Mouse (Mus musculus): ENCODE measurements around the gene Nelfa. TPM values are rescaled to one million over a fixed set of nuclear protein-coding genes. Genes with fewer than 3 reads are reported as not detected.

Gene Nelfa
- polyA plus RNA-seq, 1 experiment, result 26.2 TPM

DNA sequence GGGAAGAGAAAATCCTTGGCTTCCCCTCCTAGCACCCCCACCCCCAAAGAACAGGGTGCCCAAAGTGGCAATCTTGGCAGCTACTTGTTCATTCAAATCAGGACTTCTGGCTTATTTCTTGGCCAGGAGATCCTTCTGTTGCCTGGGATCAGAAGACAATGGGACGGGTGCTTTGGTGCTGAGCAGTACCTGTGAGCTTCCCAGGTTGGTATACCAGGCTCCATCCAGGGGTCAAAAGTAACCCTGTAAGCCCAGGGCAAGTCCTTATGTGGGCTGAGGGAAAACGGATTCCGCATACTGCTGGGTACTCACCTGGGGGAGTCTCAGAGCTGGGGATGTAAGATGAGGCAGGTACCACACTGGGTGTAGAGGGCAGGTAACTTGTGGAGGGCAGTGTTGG is 36.1 kb downstream of the Nelfa start:
- Histone ChIP-seq H3K27ac (ENCODE audit: insufficient read depth, low read length) (no peak overlapping the region), H3K4me1 (ENCODE audit: control insufficient read depth, insufficient read depth, low read length) (no peaks in the 10 kb centered on the region), H3K4me3 (ENCODE audit: insufficient read depth, low read length) (no peak overlapping the region)
- no peak for TF ChIP-seq CTCF (IDR thresholded peaks at IDR 0.05; ENCODE audit: extremely low read depth, insufficient read depth, low read length)
- no peak for TF ChIP-seq POLR2A (IDR thresholded peaks at IDR 0.05; ENCODE audit: extremely low read depth, insufficient read depth, low read length)

DNA sequence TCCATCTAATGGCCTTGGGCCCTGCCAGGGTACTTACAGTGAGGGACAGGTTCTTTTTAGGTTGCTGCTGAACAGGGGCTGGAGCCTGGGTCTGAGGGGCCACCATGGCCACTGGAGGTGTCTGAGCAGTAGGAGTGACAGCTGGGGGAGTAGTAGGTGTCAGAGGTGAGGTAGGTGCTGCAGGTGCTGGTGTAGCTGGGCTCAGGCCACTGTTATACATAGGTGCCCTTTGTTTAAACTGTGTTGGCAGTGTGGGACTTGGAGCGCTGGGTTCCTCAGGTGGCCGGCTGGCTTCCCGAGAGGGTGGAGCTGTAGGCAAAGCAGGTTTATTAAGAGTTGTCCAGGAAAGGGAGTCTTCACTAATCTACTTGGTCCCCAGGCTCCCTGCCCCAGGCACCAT is 37.0 kb downstream of the Nelfa start:
- no peaks in the 10 kb centered on the region for H3K4me1 ChIP-seq (ENCODE audit: control insufficient read depth, insufficient read depth, low read length)
- no peak overlapping the region for H3K27ac ChIP-seq (ENCODE audit: insufficient read depth, low read length)
- TF ChIP-seq POLR2A (IDR thresholded peaks at IDR 0.05; ENCODE audit: extremely low read depth, insufficient read depth, low read length), result no peak
- no peak for TF ChIP-seq CTCF (IDR thresholded peaks at IDR 0.05; ENCODE audit: extremely low read depth, insufficient read depth, low read length)
- H3K4me3 ChIP-seq (ENCODE audit: insufficient read depth, low read length), result no peak overlapping the region

DNA sequence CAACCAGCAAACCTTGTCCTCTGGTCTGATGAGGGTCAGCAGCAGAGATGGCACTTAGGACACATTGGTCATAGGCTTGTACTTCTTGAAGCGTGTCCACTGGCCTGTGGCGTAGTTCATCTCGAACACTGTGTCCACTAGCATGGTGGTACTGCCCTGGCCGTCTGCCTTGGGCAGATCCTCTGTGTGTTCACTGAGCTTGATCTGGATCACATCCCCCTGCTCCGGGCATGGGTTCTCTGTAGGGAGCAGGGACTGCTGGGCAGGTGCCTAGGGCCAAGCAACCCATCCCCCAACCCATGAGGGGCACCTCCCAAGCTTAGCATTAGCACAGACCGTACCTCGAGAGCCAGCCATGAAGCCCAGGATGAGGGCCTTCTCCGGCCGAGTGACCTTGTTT is 37.5 kb downstream of the Nelfa start:
- no peak overlapping the region for H3K4me3 ChIP-seq (ENCODE audit: insufficient read depth, low read length)
- H3K4me1 ChIP-seq (ENCODE audit: control insufficient read depth, insufficient read depth, low read length), result no peaks in the 10 kb centered on the region
- no peak overlapping the region for H3K27ac ChIP-seq (ENCODE audit: insufficient read depth, low read length)
- TF ChIP-seq POLR2A (IDR thresholded peaks at IDR 0.05; ENCODE audit: extremely low read depth, insufficient read depth, low read length), result no peak
- TF ChIP-seq CTCF (IDR thresholded peaks at IDR 0.05; ENCODE audit: extremely low read depth, insufficient read depth, low read length), result no peak

DNA sequence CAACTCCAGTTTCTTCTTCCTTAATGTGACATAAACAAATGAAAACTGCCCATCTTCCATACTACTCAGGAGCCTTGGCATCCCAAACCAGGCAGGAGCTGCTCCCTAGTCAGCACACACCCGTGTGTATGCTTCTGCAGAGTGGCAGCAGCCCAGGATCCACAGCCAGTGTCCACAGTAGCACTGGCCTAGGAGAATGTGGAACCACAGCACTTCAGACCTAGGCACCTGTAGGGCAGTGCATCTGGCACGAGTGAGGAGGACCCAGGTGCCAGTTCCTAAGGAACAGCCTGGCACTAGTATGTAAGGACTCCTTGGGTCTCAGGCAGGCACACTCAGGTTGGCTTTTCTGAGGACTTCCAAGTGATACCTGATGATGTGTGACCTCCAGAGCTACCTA is 39.1 kb downstream of the Nelfa start:
- no peak overlapping the region for H3K27ac ChIP-seq (ENCODE audit: insufficient read depth, low read length)
- no peak overlapping the region for H3K4me3 ChIP-seq (ENCODE audit: insufficient read depth, low read length)
- TF ChIP-seq CTCF (IDR thresholded peaks at IDR 0.05; ENCODE audit: extremely low read depth, insufficient read depth, low read length), result no peak
- TF ChIP-seq POLR2A (IDR thresholded peaks at IDR 0.05; ENCODE audit: extremely low read depth, insufficient read depth, low read length), result no peak
- no peaks in the 10 kb centered on the region for H3K4me1 ChIP-seq (ENCODE audit: control insufficient read depth, insufficient read depth, low read length)

DNA sequence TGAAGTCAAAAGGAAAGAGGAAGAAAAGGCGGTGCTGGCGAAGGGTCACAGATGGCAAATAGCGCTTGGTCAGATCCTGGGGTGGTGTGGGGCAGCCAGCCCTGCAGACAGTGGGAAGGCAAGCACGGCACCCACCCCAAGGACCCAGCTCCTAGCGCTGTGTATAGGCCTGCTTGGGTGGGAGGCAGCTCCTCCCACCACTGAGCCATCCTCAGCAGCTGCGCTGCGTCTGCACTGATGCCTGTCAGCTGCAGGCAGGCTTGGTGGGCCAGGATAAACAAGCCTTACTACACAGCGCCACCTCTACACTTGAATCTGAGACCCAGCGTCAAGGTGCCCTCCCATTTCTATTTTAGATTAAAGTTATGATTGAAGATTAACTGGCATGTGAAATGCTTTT is 41.1 kb downstream of the Nelfa start:
- TF ChIP-seq CTCF (IDR thresholded peaks at IDR 0.05; ENCODE audit: extremely low read depth, insufficient read depth, low read length), result no peak
- 0 out of 2 replicates have a peak, but pooled peaks have one; percentile 12 for TF ChIP-seq POLR2A (IDR thresholded peaks at IDR 0.05; ENCODE audit: extremely low read depth, insufficient read depth, low read length)
- Histone ChIP-seq H3K4me1 (ENCODE audit: control insufficient read depth, insufficient read depth, low read length) (no peaks in the 10 kb centered on the region), H3K27ac (ENCODE audit: insufficient read depth, low read length) (no peak overlapping the region), H3K4me3 (ENCODE audit: insufficient read depth, low read length) (no peak overlapping the region)

DNA sequence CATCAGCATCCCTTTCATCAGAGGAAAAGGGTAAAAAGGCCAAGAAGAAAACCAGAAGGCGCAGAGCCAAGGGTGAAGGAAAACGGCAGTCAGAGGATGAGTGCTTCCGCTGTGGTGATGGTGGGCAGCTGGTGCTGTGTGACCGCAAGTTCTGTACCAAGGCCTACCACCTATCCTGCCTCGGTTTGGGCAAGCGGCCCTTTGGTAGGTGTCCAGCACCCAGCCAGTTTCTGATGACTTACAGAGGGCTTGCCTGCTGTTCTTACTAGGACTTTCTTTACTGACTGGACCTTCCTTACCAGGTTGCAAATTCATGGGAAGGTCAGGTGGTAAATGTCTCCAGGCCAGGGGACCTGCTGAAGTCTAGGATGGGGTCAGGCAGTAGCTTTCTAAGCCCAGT is 42.8 kb downstream of the Nelfa start:
- no peak overlapping the region for H3K27ac ChIP-seq (ENCODE audit: insufficient read depth, low read length)
- no peaks in the 10 kb centered on the region for H3K4me1 ChIP-seq (ENCODE audit: control insufficient read depth, insufficient read depth, low read length)
- H3K4me3 ChIP-seq (ENCODE audit: insufficient read depth, low read length), result no peak overlapping the region
- TF ChIP-seq POLR2A (IDR thresholded peaks at IDR 0.05; ENCODE audit: extremely low read depth, insufficient read depth, low read length) (no peak), CTCF (IDR thresholded peaks at IDR 0.05; ENCODE audit: extremely low read depth, insufficient read depth, low read length) (no peak)

DNA sequence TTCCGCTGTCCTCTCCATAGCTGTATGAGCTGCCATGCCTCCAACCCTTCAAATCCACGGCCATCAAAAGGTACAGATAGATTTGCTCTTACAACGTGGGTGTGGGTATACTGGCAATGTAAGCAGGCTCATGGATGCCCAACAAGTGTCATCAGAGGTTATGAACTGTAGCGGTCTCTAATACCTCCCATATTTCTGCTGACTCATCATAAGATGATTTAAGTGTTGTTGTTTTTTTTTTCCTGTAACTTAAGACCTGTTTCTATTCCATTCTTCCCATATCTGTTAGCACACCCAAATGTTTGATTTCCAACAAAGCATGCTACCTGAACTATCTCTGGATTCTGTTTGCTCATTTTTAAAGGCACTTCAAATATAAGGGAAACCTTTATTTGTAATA is 55.1 kb downstream of the Nelfa start:
- H3K27ac ChIP-seq (ENCODE audit: insufficient read depth, low read length), result no peak overlapping the region
- H3K4me3 ChIP-seq (ENCODE audit: insufficient read depth, low read length), result no peak overlapping the region
- no peaks in the 10 kb centered on the region; the same call in 1 of the 2 replicates for H3K4me1 ChIP-seq (ENCODE audit: control insufficient read depth, insufficient read depth, low read length)
- no peak for TF ChIP-seq POLR2A (IDR thresholded peaks at IDR 0.05; ENCODE audit: extremely low read depth, insufficient read depth, low read length)
- TF ChIP-seq CTCF (IDR thresholded peaks at IDR 0.05; ENCODE audit: extremely low read depth, insufficient read depth, low read length), result no peak

DNA sequence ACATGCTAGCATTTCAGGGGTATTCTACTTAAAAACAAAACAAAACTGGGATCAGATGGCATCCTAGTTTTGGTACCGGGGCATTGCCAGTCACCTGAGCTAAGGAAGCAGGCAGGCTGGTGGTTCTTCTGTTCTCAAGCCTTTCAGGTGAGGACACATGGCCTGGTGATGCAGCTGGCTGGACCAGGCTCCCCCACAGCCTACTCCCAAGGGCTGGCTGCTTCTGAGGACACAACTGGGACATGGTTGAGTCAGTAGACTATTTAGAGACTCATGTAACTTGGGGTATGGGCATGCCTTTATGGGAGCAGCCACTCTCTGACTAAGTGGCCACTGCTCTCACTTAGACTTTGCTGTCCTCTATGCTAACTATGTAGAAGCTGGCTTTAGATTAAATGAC is 60.7 kb downstream of the Nelfa start:
- Histone ChIP-seq H3K4me1 (ENCODE audit: control insufficient read depth, insufficient read depth, low read length) (no peaks in the 10 kb centered on the region), H3K4me3 (ENCODE audit: insufficient read depth, low read length) (no peak overlapping the region), H3K27ac (ENCODE audit: insufficient read depth, low read length) (no peak overlapping the region)
- TF ChIP-seq CTCF (IDR thresholded peaks at IDR 0.05; ENCODE audit: extremely low read depth, insufficient read depth, low read length) (no peak), POLR2A (IDR thresholded peaks at IDR 0.05; ENCODE audit: extremely low read depth, insufficient read depth, low read length) (no peak)

DNA sequence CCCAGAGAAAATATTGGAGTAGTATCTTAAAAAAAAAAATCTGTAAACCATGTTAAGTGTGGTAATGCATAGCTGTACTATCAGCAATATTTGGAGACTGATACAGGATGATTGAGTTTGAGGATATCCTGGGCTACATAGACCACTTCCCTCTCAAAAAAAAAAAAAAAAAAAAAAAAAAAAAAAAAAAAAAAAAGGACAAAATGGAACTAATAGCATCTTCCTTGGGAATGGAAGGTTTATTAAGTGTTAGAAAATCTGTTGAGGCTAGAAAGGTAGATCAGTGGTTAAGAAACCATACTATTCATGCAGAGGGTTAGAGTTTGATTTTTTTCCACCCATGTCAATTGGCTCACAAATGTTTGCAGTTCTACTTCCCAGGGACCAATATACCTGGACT is 78.5 kb downstream of the Nelfa start:
- Histone ChIP-seq H3K4me1 (ENCODE audit: control insufficient read depth, insufficient read depth, low read length) (no peaks in the 10 kb centered on the region; the same call in 1 of the 2 replicates), H3K27ac (ENCODE audit: insufficient read depth, low read length) (no peak overlapping the region), H3K4me3 (ENCODE audit: insufficient read depth, low read length) (no peak overlapping the region)
- TF ChIP-seq POLR2A (IDR thresholded peaks at IDR 0.05; ENCODE audit: extremely low read depth, insufficient read depth, low read length), result no peak
- TF ChIP-seq CTCF (IDR thresholded peaks at IDR 0.05; ENCODE audit: extremely low read depth, insufficient read depth, low read length), result no peak

DNA sequence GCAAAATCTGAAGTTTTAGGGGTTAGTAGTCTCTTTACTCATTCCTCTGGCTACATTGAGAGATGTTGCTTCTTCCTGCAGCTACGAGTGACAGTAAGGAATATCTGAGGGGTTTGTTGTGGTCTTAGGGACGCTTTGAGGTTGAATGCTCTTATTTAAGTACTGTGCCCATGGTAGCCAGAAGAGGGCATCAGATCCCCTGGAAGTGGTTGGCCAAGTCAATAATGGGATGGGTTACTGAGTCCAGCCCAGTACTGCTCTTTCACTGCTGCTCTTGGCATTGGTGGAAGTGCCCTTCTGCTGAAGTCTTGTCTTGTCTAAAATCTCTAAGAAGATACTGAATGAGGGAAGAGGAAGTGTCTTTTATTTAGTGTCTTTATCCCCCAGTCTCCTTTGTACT is 82.2 kb downstream of the Nelfa start:
- H3K27ac ChIP-seq (ENCODE audit: insufficient read depth, low read length), result no peak overlapping the region
- no peak overlapping the region for H3K4me3 ChIP-seq (ENCODE audit: insufficient read depth, low read length)
- TF ChIP-seq CTCF (IDR thresholded peaks at IDR 0.05; ENCODE audit: extremely low read depth, insufficient read depth, low read length) (0 out of 2 replicates have a peak, but pooled peaks have one; percentile 12), POLR2A (IDR thresholded peaks at IDR 0.05; ENCODE audit: extremely low read depth, insufficient read depth, low read length) (no peak)
- no peaks in the 10 kb centered on the region; the same call in 1 of the 2 replicates for H3K4me1 ChIP-seq (ENCODE audit: control insufficient read depth, insufficient read depth, low read length)

Data from cortical plate, adult 2 months (tissue).